Mouse (Mus musculus) midbrain, embryonic 15.5 days (tissue): ENCODE data around the gene Slc9b1. TPM values are rescaled to one million over a fixed set of nuclear protein-coding genes. Genes with fewer than 3 reads are reported as not detected.

Experiments used
- ATAC-seq: fragments of 200-750 bp; cut with Nextera tagmentation; replicated peaks from 2 replicates; pipeline ENCODE4 v1.8.0; 2017; ENCODE audit warnings: moderate TSS enrichment
- H3K27ac ChIP-seq: fragments of 300-500 bp; sonication (generic); 2 replicates; pipeline ENCODE4 v1.5.1; 2015; ENCODE audit warnings: mild to moderate bottlenecking, inconsistent platforms
- H3K27me3 ChIP-seq: fragments of 300-500 bp; sonication (generic); replicated peaks from 2 replicates; pipeline ENCODE4 v1.6.1; 2015; ENCODE audit warnings: inconsistent platforms
- H3K36me3 ChIP-seq: fragments of 300-500 bp; sonication (generic); replicated peaks from 2 replicates; pipeline ENCODE4 v1.6.1; 2015; ENCODE audit warnings: inconsistent platforms
- H3K4me1 ChIP-seq: fragments of 300-500 bp; sonication (generic); 2 replicates; pipeline ENCODE4 v1.6.1; 2015; ENCODE audit warnings: inconsistent platforms
- H3K4me2 ChIP-seq: fragments of 300-500 bp; sonication (generic); 2 replicates; pipeline ENCODE4 v1.6.1; 2015; ENCODE audit warnings: inconsistent platforms, mild to moderate bottlenecking, moderate library complexity
- H3K4me3 ChIP-seq: fragments of 300-500 bp; sonication (generic); 2 replicates; pipeline ENCODE4 v1.5.1; 2015; ENCODE audit warnings: mild to moderate bottlenecking, inconsistent platforms
- H3K9ac ChIP-seq: fragments of 300-500 bp; sonication (generic); 2 replicates; pipeline ENCODE4 v1.6.1; 2015; ENCODE audit warnings: mild to moderate bottlenecking, inconsistent platforms
- H3K9me3 ChIP-seq: fragments of 300-500 bp; sonication (generic); 2 replicates; pipeline ENCODE4 v1.6.1; 2016; ENCODE audit warnings: inconsistent platforms
- WGBS: fragments of 180-500 bp; shearing (Covaris S2); methylation state at CpG from one replicate; pipeline ENCODE4 v1.1.7; 2015; ENCODE audit warnings: mixed read lengths; 5-methylcytosine and 5-hydroxymethylcytosine counted together
- polyA plus RNA-seq: library from polyadenylated mRNA; unstranded; fragments of >200 nt; fragmentation: Nextera tagmentation; extraction: Ambion mirVana; gene quantifications from 2 replicates; pipeline ENCODE4 v1.2.1, GENCODE M21; 2015

The Slc9b1 gene
- polyA plus RNA-seq, 1 experiment from 2014 or later: not detected

GRCm38 (mm10) chr3:135327176-135327575 is 20.7 kb upstream of the Slc9b1 start:
- H3K4me1 ChIP-seq: no peaks in the 10 kb centered on the region
- H3K9me3 ChIP-seq: no peaks in the 10 kb centered on the region
- no peaks in the 10 kb centered on the region for H3K27me3 ChIP-seq
- no peak overlapping the region for H3K4me2 ChIP-seq
- no peak overlapping the region for H3K4me3 ChIP-seq
- H3K9ac ChIP-seq: no peak overlapping the region
- 78% methylated on average over 6 of the region's 6 CpGs for WGBS
- H3K36me3 ChIP-seq: no peaks in the 10 kb centered on the region
- no peak for ATAC-seq
- no peak overlapping the region for H3K27ac ChIP-seq

GRCm38 (mm10) chr3:135327601-135328000 is 20.2 kb upstream of the Slc9b1 start:
- Histone ChIP-seq H3K4me1 (no peaks in the 10 kb centered on the region), H3K27me3 (no peaks in the 10 kb centered on the region), H3K27ac (no peak overlapping the region), H3K36me3 (no peaks in the 10 kb centered on the region), H3K4me2 (no peak overlapping the region), H3K9ac (no peak overlapping the region), H3K9me3 (no peaks in the 10 kb centered on the region), H3K4me3 (no peak overlapping the region)
- no peak for ATAC-seq
- WGBS: 60% methylated on average over 2 of the region's 2 CpGs

- no peak overlapping the region for H3K9ac ChIP-seq
- WGBS: 50% methylated on average over 3 of the region's 3 CpGs
- no peaks in the 10 kb centered on the region for H3K4me1 ChIP-seq
- H3K27me3 ChIP-seq: no peaks in the 10 kb centered on the region
- H3K36me3 ChIP-seq: no peaks in the 10 kb centered on the region
- H3K4me2 ChIP-seq: no peak overlapping the region
- H3K9me3 ChIP-seq: no peaks in the 10 kb centered on the region
- no peak overlapping the region for H3K27ac ChIP-seq
- no peak for ATAC-seq
- H3K4me3 ChIP-seq: no peak overlapping the region
Measured at GRCm38 (mm10) chr3:135328560-135328959, 19.3 kb upstream of the Slc9b1 start.

DNA sequence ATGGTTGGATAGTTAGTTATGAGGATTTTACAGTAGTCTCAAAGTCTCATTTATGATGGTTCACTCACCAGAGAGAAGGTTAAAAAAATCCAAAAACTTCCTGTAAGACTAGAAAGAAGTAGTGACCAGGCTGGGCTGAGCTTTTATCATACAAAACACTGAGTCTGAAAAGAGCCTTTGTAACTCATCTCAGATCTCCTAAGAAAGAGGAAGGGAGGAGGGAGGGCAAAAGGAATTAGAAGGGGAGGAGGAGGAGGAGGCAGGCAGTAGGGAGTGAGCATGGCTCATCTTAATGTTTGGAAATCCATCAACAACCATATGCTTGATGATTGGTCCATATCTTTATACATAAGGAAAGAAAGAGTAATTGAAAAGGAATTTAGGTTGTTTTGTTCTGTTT is 15.1 kb upstream of the Slc9b1 start:
- no peak overlapping the region for H3K27ac ChIP-seq
- no peak overlapping the region for H3K4me3 ChIP-seq
- H3K4me1 ChIP-seq: no peaks in the 10 kb centered on the region
- H3K9ac ChIP-seq: no peak overlapping the region
- no peaks in the 10 kb centered on the region for H3K36me3 ChIP-seq
- no peak for ATAC-seq
- no peak overlapping the region for H3K4me2 ChIP-seq
- no peaks in the 10 kb centered on the region for H3K9me3 ChIP-seq
- no peaks in the 10 kb centered on the region for H3K27me3 ChIP-seq

- Histone ChIP-seq H3K27me3 (no peaks in the 10 kb centered on the region), H3K9me3 (no peaks in the 10 kb centered on the region), H3K27ac (no peak overlapping the region), H3K4me1 (no peaks in the 10 kb centered on the region), H3K4me2 (no peak overlapping the region), H3K9ac (no peak overlapping the region), H3K4me3 (no peak overlapping the region), H3K36me3 (no peaks in the 10 kb centered on the region)
- ATAC-seq: no peak
- WGBS: 51% methylated on average over 4 of the region's 4 CpGs
Measured at GRCm38 (mm10) chr3:135333763-135334162, 14.1 kb upstream of the Slc9b1 start.

DNA sequence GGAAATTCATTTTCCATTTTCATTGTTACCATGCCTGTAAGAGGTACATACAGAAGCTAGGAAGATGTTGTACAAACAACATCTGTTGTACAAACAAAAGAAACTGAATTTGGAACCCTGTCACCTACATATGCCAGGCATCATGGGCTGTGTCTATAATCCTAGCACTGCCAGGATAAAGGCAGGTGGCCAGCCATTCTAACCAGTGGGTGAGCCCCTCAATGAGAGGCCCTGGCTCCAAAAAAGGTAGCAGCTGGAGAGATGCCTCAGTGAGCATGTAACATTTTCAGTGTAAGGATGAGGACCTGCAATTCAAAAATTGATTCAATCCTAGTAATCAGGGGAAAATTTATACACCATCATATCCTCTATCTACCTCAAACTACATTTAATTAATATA is 1.2 kb downstream of the Slc9b1 start:
- Histone ChIP-seq H3K4me3 (no peak overlapping the region), H3K36me3 (no peaks in the 10 kb centered on the region), H3K27ac (no peak overlapping the region), H3K9ac (no peak overlapping the region), H3K27me3 (no peaks in the 10 kb centered on the region), H3K4me1 (no peaks in the 10 kb centered on the region), H3K4me2 (no peak overlapping the region), H3K9me3 (no peaks in the 10 kb centered on the region)
- ATAC-seq: no peak

GRCm38 (mm10) chr3:135351857-135352256 is 4.0 kb downstream of the Slc9b1 start:
- no peak for ATAC-seq
- Histone ChIP-seq H3K4me1 (no peaks in the 10 kb centered on the region), H3K9ac (no peak overlapping the region), H3K9me3 (no peaks in the 10 kb centered on the region), H3K4me3 (no peak overlapping the region), H3K27me3 (no peaks in the 10 kb centered on the region), H3K4me2 (no peak overlapping the region), H3K36me3 (no peaks in the 10 kb centered on the region), H3K27ac (no peak overlapping the region)
- 94% methylated on average over 3 of the region's 3 CpGs for WGBS

DNA sequence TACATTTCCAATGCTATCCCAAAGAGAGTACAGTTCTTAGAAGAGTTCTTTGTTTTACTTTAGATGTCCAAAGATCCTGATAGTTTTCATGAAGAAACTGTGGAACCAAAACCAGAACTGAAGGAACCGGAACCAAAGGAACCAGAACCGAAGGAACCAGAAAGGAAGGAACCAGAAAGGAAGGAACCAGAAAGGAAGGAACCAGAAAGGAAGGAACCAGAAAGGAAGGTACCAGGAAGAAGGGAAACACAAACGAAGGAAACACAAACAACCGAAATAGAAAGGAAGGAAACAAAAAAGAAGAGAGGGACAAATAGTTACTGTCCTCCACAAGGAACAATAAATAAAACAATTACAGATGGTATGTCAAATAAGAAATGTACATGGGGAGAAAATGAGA is 9.6 kb downstream of the Slc9b1 start:
- Histone ChIP-seq H3K4me3 (no peak overlapping the region), H3K9me3 (no peaks in the 10 kb centered on the region), H3K4me2 (no peak overlapping the region), H3K36me3 (no peaks in the 10 kb centered on the region), H3K9ac (no peak overlapping the region), H3K27ac (no peak overlapping the region), H3K4me1 (no peaks in the 10 kb centered on the region), H3K27me3 (no peaks in the 10 kb centered on the region)
- WGBS: 94% methylated on average over 4 of the region's 4 CpGs
- ATAC-seq: no peak

DNA sequence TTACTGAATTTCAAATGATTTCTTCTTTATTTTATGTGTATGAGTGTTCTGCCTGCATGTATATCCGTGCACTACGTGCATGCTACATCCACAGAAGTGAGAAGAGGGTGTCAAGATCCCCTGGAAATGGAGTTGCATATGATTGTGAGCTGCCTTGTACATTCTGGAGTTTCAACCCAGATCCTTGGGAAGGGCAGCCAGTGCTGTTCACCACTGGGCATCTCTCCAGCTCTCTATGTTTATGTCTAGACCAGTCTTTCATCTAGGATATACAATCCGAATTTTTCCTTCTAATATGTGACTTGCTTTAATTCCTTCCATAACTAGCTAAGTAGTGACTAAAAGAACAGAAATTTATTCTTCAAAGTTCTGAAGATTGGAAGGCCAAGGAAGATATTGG is 28.0 kb downstream of the Slc9b1 start:
- 83% methylated on average over 3 of the region's 3 CpGs for WGBS
- Histone ChIP-seq H3K27ac (no peak overlapping the region), H3K9me3 (no peaks in the 10 kb centered on the region), H3K4me3 (no peak overlapping the region), H3K27me3 (no peaks in the 10 kb centered on the region), H3K4me2 (no peak overlapping the region), H3K9ac (no peak overlapping the region), H3K4me1 (no peaks in the 10 kb centered on the region), H3K36me3 (no peaks in the 10 kb centered on the region)
- ATAC-seq: no peak

DNA sequence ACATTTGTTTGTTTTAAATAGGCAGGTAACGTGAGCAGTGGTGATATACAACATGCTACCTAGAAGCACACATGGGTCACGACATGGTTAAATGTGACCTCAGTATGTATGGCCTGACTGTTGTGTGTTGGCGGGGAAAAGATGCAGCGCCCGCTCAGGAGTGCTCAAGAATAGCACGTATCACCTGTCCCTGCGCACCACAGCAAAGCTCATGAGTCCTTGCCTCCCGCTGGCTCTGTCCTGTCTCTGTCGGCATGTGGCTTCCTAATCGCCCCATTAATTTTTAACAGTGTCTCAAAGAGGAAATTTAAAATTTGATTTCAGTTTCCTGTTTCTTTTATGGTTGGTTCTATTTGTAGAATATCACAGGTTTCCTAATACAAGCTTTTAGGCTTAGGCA is 29.6 kb downstream of the Slc9b1 start:
- 85% methylated on average over 10 of the region's 10 CpGs for WGBS
- no peaks in the 10 kb centered on the region for H3K9me3 ChIP-seq

GRCm38 (mm10) chr3:135379868-135380267 is 32.0 kb downstream of the Slc9b1 start:
- H3K9me3 ChIP-seq: no peaks in the 10 kb centered on the region
- no peaks in the 10 kb centered on the region for H3K36me3 ChIP-seq
- no peak overlapping the region for H3K4me3 ChIP-seq
- no peak for ATAC-seq
- H3K4me2 ChIP-seq: no peak overlapping the region
- no peaks in the 10 kb centered on the region for H3K27me3 ChIP-seq
- no peak overlapping the region for H3K9ac ChIP-seq
- WGBS: 91% methylated on average over 4 of the region's 4 CpGs
- no peak overlapping the region for H3K27ac ChIP-seq
- H3K4me1 ChIP-seq: no peaks in the 10 kb centered on the region

More for the DNA sequence above, 29.6 kb downstream of the Slc9b1 start:
- Histone ChIP-seq H3K27me3 (no peaks in the 10 kb centered on the region), H3K36me3 (no peaks in the 10 kb centered on the region), H3K4me3 (no peak overlapping the region), H3K9ac (no peak overlapping the region), H3K4me1 (no peaks in the 10 kb centered on the region), H3K4me2 (no peak overlapping the region), H3K27ac (no peak overlapping the region)
- no peak for ATAC-seq

GRCm38 (mm10) chr3:135393186-135393585 is 45.4 kb downstream of the Slc9b1 start:
- H3K4me1 ChIP-seq: no peaks in the 10 kb centered on the region
- H3K36me3 ChIP-seq: no peaks in the 10 kb centered on the region
- H3K9me3 ChIP-seq: no peaks in the 10 kb centered on the region
- ATAC-seq: no peak
- H3K4me3 ChIP-seq: no peak overlapping the region
- no peak overlapping the region for H3K9ac ChIP-seq
- WGBS: 85% methylated on average over 6 of the region's 6 CpGs
- H3K4me2 ChIP-seq: no peak overlapping the region
- no peak overlapping the region for H3K27ac ChIP-seq
- no peaks in the 10 kb centered on the region for H3K27me3 ChIP-seq

DNA sequence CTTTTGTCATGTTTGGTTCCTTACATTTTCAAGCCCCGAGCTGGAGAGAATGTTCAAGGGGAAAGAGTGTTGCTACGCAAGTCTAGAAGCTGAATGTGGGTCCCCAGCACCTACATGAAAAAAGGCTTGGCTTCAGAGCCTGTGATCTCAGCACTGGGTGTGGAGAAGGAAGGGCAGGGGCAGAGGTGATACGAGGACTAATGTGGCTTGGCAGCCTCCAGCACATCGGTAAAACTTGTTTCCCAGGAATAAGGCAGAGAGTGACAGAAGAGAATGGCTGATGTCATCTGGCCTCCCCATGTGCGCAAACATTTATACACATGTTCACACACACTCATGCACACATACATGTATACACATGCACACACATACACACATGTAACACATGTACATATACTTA is 47.3 kb downstream of the Slc9b1 start:
- Histone ChIP-seq H3K4me1 (0 out of 2 replicates have a peak, but pooled peaks cover 2% of the 10 kb centered on the region), H3K9ac (no peak overlapping the region), H3K27ac (no peak overlapping the region), H3K4me3 (no peak overlapping the region), H3K9me3 (no peaks in the 10 kb centered on the region), H3K36me3 (no peaks in the 10 kb centered on the region), H3K4me2 (no peak overlapping the region), H3K27me3 (no peaks in the 10 kb centered on the region)
- 90% methylated on average over 5 of the region's 5 CpGs for WGBS
- ATAC-seq: no peak

DNA sequence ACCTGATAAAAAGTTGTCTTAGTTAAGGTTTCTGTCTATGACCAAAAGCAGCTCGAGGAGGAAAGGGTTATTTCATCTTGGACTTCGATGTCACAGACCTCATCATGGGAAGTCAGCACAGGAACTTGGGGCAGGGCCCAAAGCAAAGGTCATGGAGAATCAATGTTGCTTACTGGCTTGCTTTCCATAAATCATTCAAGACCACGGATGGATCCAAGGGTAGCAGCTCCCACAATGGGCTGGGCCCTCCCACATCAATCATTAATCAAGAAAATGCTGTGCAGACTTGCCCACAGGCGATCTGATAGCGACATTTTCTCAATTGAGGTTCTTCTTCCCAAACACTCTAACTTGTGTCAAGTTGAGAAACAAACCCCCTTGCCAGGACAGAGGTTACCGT is 48.3 kb downstream of the Slc9b1 start:
- WGBS: 75% methylated on average over 6 of the region's 6 CpGs
- no peak overlapping the region for H3K27ac ChIP-seq

More for the DNA sequence above, 48.3 kb downstream of the Slc9b1 start:
- H3K4me2 ChIP-seq: no peak overlapping the region
- 0 out of 2 replicates have a peak, but pooled peaks cover 3% of the 10 kb centered on the region for H3K4me1 ChIP-seq
- H3K36me3 ChIP-seq: no peaks in the 10 kb centered on the region
- H3K27me3 ChIP-seq: no peaks in the 10 kb centered on the region
- H3K4me3 ChIP-seq: no peak overlapping the region
- no peaks in the 10 kb centered on the region for H3K9me3 ChIP-seq
- no peak for ATAC-seq
- H3K9ac ChIP-seq: no peak overlapping the region
